Mouse (Mus musculus) liver, adult 2 months (tissue): ENCODE measurements around the gene Fam98c.

Experiments
- CTCF ChIP-seq: fragments of 200-500 bp; IDR thresholded peaks from 2 replicates; pipeline ENCODE4 v1.5.1; 2011; ENCODE audit warnings: low read depth, low read length, control low read depth
- POLR2A ChIP-seq: fragments of 200-500 bp; IDR thresholded peaks from 2 replicates; pipeline ENCODE4 v1.6.1; 2011; ENCODE audit warnings: low read length, control low read depth; ENCODE audit not compliant: insufficient read depth; ENCODE audit errors: extremely low read depth

GRCm38 (mm10) chr7:29134693-29135386 is 21.2 kb downstream of the Fam98c start, which contains the start of gene Rasgrp4:
- TF ChIP-seq CTCF, result no peak
- TF ChIP-seq POLR2A, result no peak
